Mouse (Mus musculus) urinary bladder, postnatal 0 days (tissue): Measurements from ENCODE around the gene Mff. TPM values are rescaled to one million over a fixed set of nuclear protein-coding genes. Genes with fewer than 3 reads are reported as not detected.

Source experiments
- polyA plus RNA-seq: library from polyadenylated mRNA; unstranded; fragments of >200 nt; fragmentation: Nextera tagmentation; extraction: Ambion mirVana; gene quantifications from 2 replicates; pipeline ENCODE4 v1.2.1, GENCODE M21; 2015

Mff gene
- polyA plus RNA-seq, result 182 and 194 TPM in 2 replicates

DNA sequence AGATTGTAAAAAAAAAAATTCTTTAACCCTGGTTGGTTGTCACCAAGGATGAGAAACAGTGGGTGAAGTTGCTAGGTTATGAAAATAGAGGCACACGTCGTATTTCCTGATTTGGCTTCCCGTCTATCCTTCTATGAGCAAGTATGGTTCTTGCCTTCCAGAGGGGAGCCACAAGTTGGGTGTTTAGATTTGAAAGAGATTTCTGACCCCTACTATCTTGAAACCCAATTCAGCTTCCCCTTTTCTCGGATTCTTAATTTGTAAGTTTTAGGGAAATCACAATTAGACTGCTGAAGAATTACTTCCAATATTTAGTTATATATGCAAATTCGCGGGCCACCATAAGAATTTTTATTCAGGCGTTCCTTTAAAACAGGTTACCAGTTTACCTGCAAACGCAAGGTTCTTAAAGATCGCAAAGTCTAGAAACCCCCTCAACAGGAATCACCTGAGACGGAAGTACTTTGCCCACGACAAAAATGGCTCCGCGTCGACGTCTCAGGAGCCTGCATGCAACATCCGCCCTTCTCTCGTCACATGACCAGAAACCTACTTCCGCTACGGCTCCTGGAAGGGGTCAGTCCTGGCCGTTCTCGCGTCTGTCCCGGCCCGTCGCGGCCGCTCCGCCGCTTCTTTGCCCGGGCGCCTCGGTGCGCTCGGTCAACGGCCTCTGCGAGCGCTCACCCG is at the start of gene Mff:
Gene Mff (plus strand): TSS at position 552 of the 687 bp plus-strand sequence.

GRCm38 (mm10) chr1:82768269-82768668 is 43.6 kb downstream of the Mff start, which contains the start of gene Tm4sf20:
TSS of gene Tm4sf20 (minus strand) at chr1:82768461.

GRCm38 (mm10) chr1:82771022-82771586 is 46.4 kb downstream of the Mff start, which contains the start of gene Gm47791:
TSS of gene Gm47791 (minus strand) at chr1:82771243.

Other genes starting within 250 kb of the Mff start
- 1.1 and 1.2 TPM in 2 replicates for gene Col4a4, start 138.0 kb upstream of the Mff start, polyA plus RNA-seq
- gene Col4a3, start 138.0 kb upstream of the Mff start, polyA plus RNA-seq, result 1.3 and 1.5 TPM in 2 replicates
- gene Tm4sf20, start 43.6 kb downstream of the Mff start, polyA plus RNA-seq, result 0.22 TPM in 1 of 2 replicates, not detected in the other
- gene Gm47791, start 46.4 kb downstream of the Mff start, polyA plus RNA-seq, result not detected in 2 replicates
- gene Agfg1, start 114.6 kb downstream of the Mff start, polyA plus RNA-seq, result 22.7 and 31.2 TPM in 2 replicates
- gene A030005L19Rik, start 188.4 kb downstream of the Mff start, polyA plus RNA-seq, result not detected in 2 replicates
- not detected in 2 replicates for gene A030014E15Rik, start 200.0 kb downstream of the Mff start, polyA plus RNA-seq
- not detected in 2 replicates for gene Gm6217, start 206.5 kb downstream of the Mff start, polyA plus RNA-seq
- not detected in 2 replicates for gene A030003K21Rik, start 218.5 kb downstream of the Mff start, polyA plus RNA-seq
- not detected in 2 replicates for gene Gm7544, start 231.1 kb downstream of the Mff start, polyA plus RNA-seq
- not detected in 2 replicates for gene Gm47955, start 235.4 kb downstream of the Mff start, polyA plus RNA-seq